Mouse (Mus musculus) kidney, postnatal 0 days (tissue): ENCODE measurements around the gene Abcc1. TPM values are rescaled to one million over a fixed set of nuclear protein-coding genes. Genes with fewer than 3 reads are reported as not detected.

Source experiments
- ATAC-seq: fragments of 200-750 bp; cut with Nextera tagmentation; replicated peaks from 2 replicates; pipeline ENCODE4 v1.8.0; 2017; ENCODE audit warnings: low read depth, moderate number of reproducible peaks, moderate TSS enrichment, moderate library complexity; ENCODE audit not compliant: low FRiP score
- DNase-seq: peaks from one replicate; pipeline ENCODE4 v3.0.0-alpha.2; 2016; ENCODE audit warnings: low spot score
- H3K27ac ChIP-seq: fragments of 300-500 bp; sonication (generic); 2 replicates; pipeline ENCODE4 v1.5.1; 2014; ENCODE audit warnings: mild to moderate bottlenecking
- H3K27me3 ChIP-seq: fragments of 300-500 bp; sonication (generic); 2 replicates; pipeline ENCODE4 v1.6.1; 2014; ENCODE audit warnings: low read length, mixed read lengths; ENCODE audit not compliant: insufficient read depth
- H3K36me3 ChIP-seq: fragments of 300-500 bp; sonication (generic); 2 replicates; pipeline ENCODE4 v1.6.1; 2014; ENCODE audit warnings: low read length, mixed read lengths; ENCODE audit not compliant: insufficient read depth
- H3K4me1 ChIP-seq: fragments of 300-500 bp; sonication (generic); replicated peaks from 2 replicates; pipeline ENCODE4 v1.6.1; 2014; ENCODE audit warnings: antibody characterized with exemption, low read length, mixed read lengths; ENCODE audit not compliant: insufficient read depth
- H3K4me2 ChIP-seq: fragments of 300-500 bp; sonication (generic); 2 replicates; pipeline ENCODE4 v1.6.1; 2014; ENCODE audit warnings: mild to moderate bottlenecking, low read length, moderate library complexity, mixed read lengths
- H3K4me3 ChIP-seq: fragments of 300-500 bp; sonication (generic); replicated peaks from 2 replicates; pipeline ENCODE4 v1.5.1; 2014; ENCODE audit warnings: low read depth, low read length
- H3K9ac ChIP-seq: fragments of 300-500 bp; sonication (generic); 2 replicates; pipeline ENCODE4 v1.6.1; 2014; ENCODE audit warnings: low read depth, low read length
- H3K9me3 ChIP-seq: fragments of 300-500 bp; sonication (generic); replicated peaks from 2 replicates; pipeline ENCODE4 v1.6.1; 2016; ENCODE audit warnings: low read length, inconsistent platforms, mixed read lengths
- CTCF ChIP-seq: IDR thresholded peaks from 2 replicates; pipeline ENCODE4 v1.5.1; 2016; ENCODE audit warnings: antibody characterized with exemption, low read depth, mild to moderate bottlenecking, moderate library complexity
- WGBS: fragments of 180-500 bp; shearing (Covaris S2); extraction: QIAGEN DNeasy Blood & Tissue Kit; methylation state at CpG from one replicate; pipeline ENCODE4 v1.1.7; 2014; 5-methylcytosine and 5-hydroxymethylcytosine counted together
- polyA plus RNA-seq: library from polyadenylated mRNA; unstranded; fragments of >200 nt; fragmentation: Nextera tagmentation; extraction: Ambion mirVana; gene quantifications from 2 replicates; pipeline ENCODE4 v1.2.1, GENCODE M21; 2015

Gene Abcc1
- polyA plus RNA-seq, result 11.6 and 11.8 TPM in 2 replicates

GRCm38 (mm10) chr16:14361362-14362098 is at the start of gene Abcc1:
Gene Abcc1 (plus strand): TSS chr16:14361558.
- under 1% methylated on average over 64 of the region's 64 CpGs for WGBS
- Histone ChIP-seq H3K4me3 (peak within 1 kb of the TSS; percentile 79), H3K9ac (peak within 1 kb of the TSS; percentile 86), H3K9me3 (no peaks in the 10 kb centered on the region), H3K4me2 (peak within 1 kb of the TSS; percentile 81), H3K4me1 (peaks cover 5% of the 10 kb centered on the region), H3K27ac (peak within 1 kb of the TSS; percentile 81), H3K36me3 (no peaks in the 10 kb centered on the region), H3K27me3 (no peaks in the 10 kb centered on the region)
- TF ChIP-seq CTCF, result peak; percentile 11; the same call in 1 of the 2 replicates
- DNase-seq (peak; percentile 81), ATAC-seq (peak; percentile 96)

GRCm38 (mm10) chr16:14312914-14313313 is 48.4 kb upstream of the Abcc1 start:
- TF ChIP-seq CTCF, result no peak
- Histone ChIP-seq H3K4me3 (no peak overlapping the region), H3K36me3 (peaks cover 6% of the 10 kb centered on the region; the same call in 1 of the 2 replicates), H3K9me3 (no peaks in the 10 kb centered on the region), H3K4me2 (no peak overlapping the region), H3K4me1 (peaks cover 9% of the 10 kb centered on the region; the same call in 1 of the 2 replicates), H3K27ac (no peak overlapping the region), H3K9ac (no peak overlapping the region), H3K27me3 (no peaks in the 10 kb centered on the region)
- no peak for DNase-seq
- WGBS, result 89% methylated on average over 7 of the region's 7 CpGs
- no peak for ATAC-seq

DNA sequence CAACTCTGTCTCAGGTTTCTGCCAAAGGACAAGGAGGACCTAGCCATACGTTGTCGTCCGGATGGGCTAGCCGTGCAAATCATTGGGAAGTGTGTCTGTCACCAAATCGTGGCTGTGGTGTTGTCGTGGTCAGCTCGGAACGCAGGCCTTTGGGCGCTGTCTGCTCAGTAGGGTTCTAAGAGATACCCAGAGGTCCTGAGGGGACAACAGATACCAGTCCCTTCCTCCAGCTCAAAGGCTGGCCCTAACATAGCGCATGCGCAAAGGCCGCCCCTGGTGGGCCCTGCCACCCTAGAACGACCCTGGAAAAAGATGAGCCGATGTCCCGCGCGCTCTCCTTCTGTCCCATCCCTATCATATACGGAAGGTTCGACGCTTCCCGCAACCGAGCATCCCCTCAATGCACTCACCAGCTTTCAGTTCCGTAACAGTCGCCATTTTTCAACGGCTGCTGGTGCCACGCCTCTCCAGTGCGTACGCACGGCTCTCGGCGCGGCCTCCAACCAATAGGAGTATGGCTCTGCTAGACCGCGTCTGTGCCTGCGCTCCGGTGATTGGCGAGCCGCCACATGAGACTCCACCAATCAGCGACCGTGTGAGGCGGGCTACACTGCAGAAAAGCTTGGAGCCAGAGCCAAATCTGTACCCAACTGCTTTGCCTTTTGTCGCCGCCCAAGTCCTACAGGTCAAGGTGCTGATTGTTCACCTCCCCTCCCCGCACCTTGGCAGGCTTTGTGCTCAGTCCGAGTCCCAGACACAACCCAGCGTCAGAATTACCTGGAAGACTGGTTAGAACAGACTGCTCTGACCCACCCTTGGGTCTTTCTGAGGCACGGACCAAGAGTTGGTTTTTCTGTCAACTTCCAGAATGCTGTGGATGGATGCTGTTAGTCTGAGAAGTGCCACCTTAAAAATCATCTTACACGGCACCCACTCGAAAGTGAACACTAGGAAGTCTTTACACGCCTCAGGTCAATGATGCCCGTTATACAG is 44.2 kb upstream of the Abcc1 start, which contains the start of gene Fopnl:
Gene Fopnl (minus strand): TSS at position 522 of the 993 bp plus-strand sequence.
- WGBS, result 4% methylated on average over 51 of the region's 51 CpGs
- no peak for TF ChIP-seq CTCF
- ATAC-seq, result peak; percentile 100

DNA sequence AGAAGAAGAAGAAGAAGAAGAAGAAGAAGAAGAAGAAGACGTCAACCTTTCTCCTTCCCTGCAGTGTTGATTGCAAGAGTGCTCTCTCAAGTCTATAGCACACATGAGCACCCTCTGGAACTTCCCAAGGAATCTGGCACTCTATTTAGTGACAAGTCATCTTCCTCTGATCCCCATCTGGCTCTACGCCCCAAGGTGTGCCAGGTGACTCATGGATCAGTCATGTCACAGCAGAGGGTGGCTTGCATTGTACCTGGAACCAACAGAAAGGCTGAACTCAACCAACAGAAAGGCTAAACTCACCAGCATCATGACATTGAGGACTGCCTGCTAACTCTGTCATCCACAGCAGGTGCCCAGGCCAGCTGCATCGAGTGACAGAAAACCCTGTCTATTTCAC is 41.7 kb upstream of the Abcc1 start:
- ATAC-seq (no peak), DNase-seq (no peak)
- Histone ChIP-seq H3K4me3 (no peak overlapping the region), H3K4me2 (no peak overlapping the region), H3K9ac (no peak overlapping the region), H3K27ac (no peak overlapping the region), H3K4me1 (peaks cover 9% of the 10 kb centered on the region; the same call in 1 of the 2 replicates), H3K27me3 (no peaks in the 10 kb centered on the region), H3K36me3 (no peaks in the 10 kb centered on the region), H3K9me3 (no peaks in the 10 kb centered on the region)
- 86% methylated on average over 3 of the region's 3 CpGs for WGBS
- TF ChIP-seq CTCF, result no peak

More for the DNA sequence above, 44.2 kb upstream of the Abcc1 start, which contains the start of gene Fopnl:
- H3K27me3 ChIP-seq, result no peaks in the 10 kb centered on the region
- H3K9ac ChIP-seq, result peak within 1 kb of the TSS; percentile 82
- peaks cover 4% of the 10 kb centered on the region; the same call in 1 of the 2 replicates for H3K36me3 ChIP-seq
- peak within 1 kb of the TSS; percentile 81 for H3K4me2 ChIP-seq
- DNase-seq, result peak; percentile 99
- H3K9me3 ChIP-seq, result no peaks in the 10 kb centered on the region
- peaks cover 9% of the 10 kb centered on the region; the same call in 1 of the 2 replicates for H3K4me1 ChIP-seq
- H3K4me3 ChIP-seq, result peak within 1 kb of the TSS; percentile 69
- peak within 1 kb of the TSS; percentile 84 for H3K27ac ChIP-seq

DNA sequence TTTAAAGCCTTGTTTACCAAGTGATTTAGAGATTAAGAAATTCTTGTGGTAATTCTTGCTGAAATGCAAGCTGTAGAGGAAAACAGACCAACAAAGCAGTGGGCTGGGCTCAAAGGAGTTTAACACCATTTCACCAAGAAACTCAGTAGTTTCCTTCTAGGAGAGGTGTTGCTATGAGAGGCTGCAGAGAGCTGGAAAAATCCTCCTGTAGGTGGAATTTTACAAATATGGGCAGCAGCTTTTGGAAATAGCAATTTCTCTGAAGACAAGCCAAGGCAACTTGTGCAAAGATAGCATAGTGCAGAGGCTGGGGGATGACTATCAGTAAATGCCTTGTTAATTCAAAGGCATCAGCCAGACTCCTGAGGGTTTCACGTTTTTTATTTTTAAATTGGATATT is 40.9 kb upstream of the Abcc1 start:
- H3K9ac ChIP-seq, result no peak overlapping the region
- peaks cover 9% of the 10 kb centered on the region; the same call in 1 of the 2 replicates for H3K4me1 ChIP-seq
- ATAC-seq, result no peak
- no peaks in the 10 kb centered on the region for H3K27me3 ChIP-seq
- H3K4me3 ChIP-seq, result no peak overlapping the region
- no peak overlapping the region for H3K4me2 ChIP-seq
- no peaks in the 10 kb centered on the region for H3K36me3 ChIP-seq
- TF ChIP-seq CTCF, result no peak
- no peak for DNase-seq
- H3K27ac ChIP-seq, result no peak overlapping the region
- WGBS, result 54% methylated on average over 1 of the region's 1 CpGs
- H3K9me3 ChIP-seq, result no peaks in the 10 kb centered on the region

DNA sequence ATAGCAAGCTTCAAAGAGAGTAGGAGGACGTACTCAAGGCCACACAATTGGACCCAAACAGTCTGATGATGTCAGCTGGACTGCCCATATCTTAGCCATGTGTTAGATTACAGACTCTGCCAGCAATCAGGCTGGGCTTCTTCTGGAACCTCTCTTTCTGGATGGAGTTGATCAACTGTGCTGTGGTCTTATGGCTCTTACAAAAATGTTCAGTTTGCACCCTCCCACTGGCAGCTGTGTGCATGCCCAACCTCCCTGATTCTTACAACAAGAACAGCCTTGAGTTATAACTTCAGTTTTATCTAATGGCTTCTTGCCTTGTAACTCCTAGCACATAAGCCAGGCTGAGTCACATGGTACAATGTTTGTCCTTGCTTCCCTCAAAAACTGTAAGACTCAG is 33.2 kb upstream of the Abcc1 start:
- Histone ChIP-seq H3K27me3 (no peaks in the 10 kb centered on the region), H3K36me3 (no peaks in the 10 kb centered on the region), H3K27ac (no peak overlapping the region), H3K9ac (no peak overlapping the region), H3K4me3 (no peak overlapping the region), H3K9me3 (no peaks in the 10 kb centered on the region), H3K4me1 (no peaks in the 10 kb centered on the region), H3K4me2 (no peak overlapping the region)
- DNase-seq, result no peak
- TF ChIP-seq CTCF, result no peak
- ATAC-seq, result no peak
- WGBS, result 77% methylated on average over 1 of the region's 1 CpGs
